Mouse (Mus musculus): ENCODE data around the gene Cdyl. TPM values are rescaled to one million over a fixed set of nuclear protein-coding genes. Genes with fewer than 3 reads are reported as not detected.

Cdyl gene
- polyA plus RNA-seq, 1 experiment = 5.5 TPM

DNA sequence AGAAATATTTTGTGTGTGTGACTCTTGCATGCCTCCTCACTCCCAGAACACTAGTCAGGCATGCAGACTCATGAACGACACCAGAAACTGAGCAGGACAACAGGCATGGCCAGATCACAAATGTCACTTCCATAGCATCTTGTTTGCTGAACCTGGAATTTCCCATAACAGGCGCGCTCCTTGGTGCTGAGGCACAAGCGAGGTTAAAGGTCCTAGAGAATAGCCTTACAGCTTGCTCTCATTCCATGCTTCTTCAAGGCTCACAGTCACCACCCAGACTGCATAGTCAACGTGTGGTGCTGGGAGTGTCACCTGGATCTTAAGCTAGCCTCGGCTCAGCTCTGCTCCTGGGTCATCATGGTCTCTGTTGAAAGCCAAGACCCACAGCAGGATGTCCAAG lies 19.1 kb downstream of the Cdyl start:
- 88% methylated on average over 6 of the region's 6 CpGs for WGBS
- Histone ChIP-seq H3K4me3 (replicated peaks; ENCODE audit: extremely low read depth, low read depth, low read length) (no peak overlapping the region), H3K4me1 (ENCODE audit: control insufficient read depth, insufficient read depth, low read length) (no peaks in the 10 kb centered on the region)
- TF ChIP-seq POLR2A (IDR thresholded peaks at IDR 0.05; ENCODE audit: borderline replicate concordance, extremely low read depth, low read depth, low read length) (no peak), CTCF (IDR thresholded peaks at IDR 0.05; ENCODE audit: insufficient read depth, low read length) (no peak)
- no peak for DNase-seq

DNA sequence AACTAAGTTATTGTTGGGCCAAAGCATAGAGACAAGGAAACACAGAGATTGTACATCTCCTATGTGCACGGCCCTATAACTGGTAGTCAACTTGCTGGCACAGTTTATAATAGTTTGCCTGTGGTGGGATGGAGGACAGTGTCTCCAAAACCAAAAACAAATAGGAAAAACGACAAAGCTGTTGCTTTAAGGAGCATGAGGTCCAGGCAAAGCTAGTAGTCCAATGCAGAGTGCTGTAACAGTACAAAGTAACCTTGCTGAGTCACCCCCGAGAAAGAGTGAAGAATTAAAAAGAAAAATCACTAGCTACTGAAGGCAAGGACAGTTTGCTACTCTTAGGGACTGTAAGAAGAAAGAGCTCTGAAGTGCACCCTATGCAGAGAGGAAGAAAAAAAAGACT lies 21.7 kb downstream of the Cdyl start:
- no peak for TF ChIP-seq POLR2A (IDR thresholded peaks at IDR 0.05; ENCODE audit: borderline replicate concordance, extremely low read depth, low read depth, low read length)
- TF ChIP-seq CTCF (IDR thresholded peaks at IDR 0.05; ENCODE audit: insufficient read depth, low read length) = no peak
- DNase-seq = no peak
- 80% methylated on average over 3 of the region's 3 CpGs for WGBS

DNA sequence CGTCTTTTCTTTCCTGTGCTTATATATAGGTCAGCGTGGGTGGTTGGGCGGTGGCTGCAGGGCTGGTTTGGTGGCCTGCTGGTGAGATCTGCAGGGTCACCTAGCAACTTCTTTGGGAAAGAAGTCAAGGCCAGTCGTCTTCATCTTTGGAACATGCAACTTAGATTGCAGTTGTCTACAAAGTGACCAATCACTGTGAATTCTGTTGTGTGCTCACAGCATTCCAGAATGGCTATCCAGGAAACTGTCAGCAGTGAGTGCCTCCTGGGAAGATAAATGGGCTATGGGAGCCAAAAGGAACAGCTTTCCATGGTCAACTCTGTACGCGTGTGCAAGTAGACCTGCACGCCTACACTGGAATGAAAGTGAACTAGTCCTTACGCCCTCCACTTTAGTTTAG lies 26.6 kb downstream of the Cdyl start:
- 43% methylated on average over 8 of the region's 8 CpGs for WGBS
- TF ChIP-seq CTCF (IDR thresholded peaks at IDR 0.05; ENCODE audit: insufficient read depth, low read length) (no peak), POLR2A (IDR thresholded peaks at IDR 0.05; ENCODE audit: borderline replicate concordance, extremely low read depth, low read depth, low read length) (no peak)
- no peaks in the 10 kb centered on the region for H3K4me1 ChIP-seq (ENCODE audit: control insufficient read depth, insufficient read depth, low read length)
- H3K4me3 ChIP-seq (replicated peaks; ENCODE audit: extremely low read depth, low read depth, low read length) = no peak overlapping the region
- DNase-seq = no peak

More for the DNA sequence above, 21.7 kb downstream of the Cdyl start:
- Histone ChIP-seq H3K4me3 (replicated peaks; ENCODE audit: extremely low read depth, low read depth, low read length) (no peak overlapping the region), H3K4me1 (ENCODE audit: control insufficient read depth, insufficient read depth, low read length) (no peaks in the 10 kb centered on the region)

DNA sequence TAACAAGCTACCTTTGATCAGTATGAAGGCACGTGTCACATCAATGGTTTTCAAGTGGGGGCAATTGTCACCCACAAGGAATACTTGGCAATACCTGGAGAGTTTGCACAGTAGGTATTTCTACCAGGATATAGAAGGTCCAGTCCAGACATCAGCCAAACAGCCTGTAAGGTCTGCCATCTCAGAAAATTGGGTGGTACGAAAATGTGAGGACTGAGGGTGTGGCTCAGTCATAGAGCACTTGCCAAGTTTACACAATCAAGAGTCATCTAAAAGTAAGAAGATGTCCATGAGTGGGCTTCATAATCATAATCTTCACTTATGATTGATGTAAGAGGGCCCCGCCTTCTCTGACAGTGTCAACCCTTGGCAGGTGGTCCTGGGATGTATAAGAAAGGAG lies 29.9 kb downstream of the Cdyl start:
- no peak for DNase-seq
- WGBS = 72% methylated on average over 3 of the region's 3 CpGs
- TF ChIP-seq POLR2A (IDR thresholded peaks at IDR 0.05; ENCODE audit: borderline replicate concordance, extremely low read depth, low read depth, low read length) = no peak
- TF ChIP-seq CTCF (IDR thresholded peaks at IDR 0.05; ENCODE audit: insufficient read depth, low read length) = no peak
- no peak overlapping the region for H3K4me3 ChIP-seq (replicated peaks; ENCODE audit: extremely low read depth, low read depth, low read length)
- H3K4me1 ChIP-seq (ENCODE audit: control insufficient read depth, insufficient read depth, low read length) = no peaks in the 10 kb centered on the region

DNA sequence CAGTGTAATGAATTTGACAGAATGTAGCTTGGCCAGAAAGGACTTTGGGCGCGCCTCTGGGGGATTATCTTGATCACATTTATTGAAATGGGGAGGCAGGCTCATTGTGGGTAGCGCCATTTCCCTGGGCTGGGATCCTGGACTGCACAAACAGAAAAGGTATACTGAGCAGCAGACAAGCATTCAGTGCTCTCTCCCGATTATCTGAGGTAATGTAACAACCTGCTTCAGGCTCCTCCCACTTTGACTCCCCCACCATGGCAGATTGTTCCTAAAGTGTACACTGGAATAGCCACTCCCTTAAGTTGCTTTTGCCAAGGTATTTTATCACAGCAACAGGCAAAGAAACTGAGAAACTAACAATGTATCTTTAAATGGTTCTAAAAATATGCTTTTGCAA lies 58.0 kb downstream of the Cdyl start:
- no peak overlapping the region for H3K4me3 ChIP-seq (replicated peaks; ENCODE audit: extremely low read depth, low read depth, low read length)
- DNase-seq = no peak
- H3K4me1 ChIP-seq (ENCODE audit: control insufficient read depth, insufficient read depth, low read length) = no peaks in the 10 kb centered on the region
- TF ChIP-seq CTCF (IDR thresholded peaks at IDR 0.05; ENCODE audit: insufficient read depth, low read length) (no peak), POLR2A (IDR thresholded peaks at IDR 0.05; ENCODE audit: borderline replicate concordance, extremely low read depth, low read depth, low read length) (no peak)
- 89% methylated on average over 4 of the region's 4 CpGs for WGBS

DNA sequence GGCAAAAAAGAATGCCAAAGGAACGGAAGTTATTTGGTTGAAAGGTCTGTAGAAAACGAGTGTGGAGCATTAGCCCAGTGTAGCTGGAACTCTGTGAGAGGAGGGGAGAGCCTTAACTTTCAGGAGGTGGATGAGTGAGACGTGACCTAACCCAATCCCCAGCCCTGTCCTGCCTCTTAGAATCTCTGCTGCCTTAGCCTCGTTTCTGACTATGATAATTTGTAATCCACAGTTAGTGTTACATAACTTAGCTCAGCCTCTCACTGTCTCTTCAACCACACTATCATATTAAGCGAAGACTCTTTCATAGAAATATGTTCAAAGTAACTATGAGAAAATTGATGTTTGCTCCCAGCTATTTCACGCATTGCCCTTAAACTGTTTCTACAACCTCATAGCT lies 59.9 kb downstream of the Cdyl start:
- DNase-seq = no peak
- Histone ChIP-seq H3K4me3 (replicated peaks; ENCODE audit: extremely low read depth, low read depth, low read length) (no peak overlapping the region), H3K4me1 (ENCODE audit: control insufficient read depth, insufficient read depth, low read length) (no peaks in the 10 kb centered on the region)
- WGBS = 63% methylated on average over 6 of the region's 6 CpGs
- no peak for TF ChIP-seq POLR2A (IDR thresholded peaks at IDR 0.05; ENCODE audit: borderline replicate concordance, extremely low read depth, low read depth, low read length)

DNA sequence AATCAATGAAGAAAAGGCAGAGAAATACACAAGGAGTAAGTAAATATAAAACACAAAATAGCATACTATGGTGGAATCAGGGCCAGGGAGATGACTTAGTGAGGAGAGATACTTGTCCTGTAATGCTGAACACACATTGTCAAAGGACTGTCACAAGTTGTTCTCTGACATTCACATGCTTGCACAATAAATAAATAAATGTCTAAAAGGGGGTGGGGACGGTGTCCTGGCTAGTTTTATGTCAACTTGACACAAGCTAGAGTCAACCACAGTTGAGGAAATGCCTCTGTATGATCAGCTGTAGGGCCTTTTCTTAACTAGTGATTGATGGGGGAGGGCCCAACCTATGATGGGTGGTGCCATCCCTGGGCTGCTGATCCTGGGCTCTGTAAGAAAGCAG lies 63.4 kb downstream of the Cdyl start:
- DNase-seq = no peak
- no peak overlapping the region for H3K4me3 ChIP-seq (replicated peaks; ENCODE audit: extremely low read depth, low read depth, low read length)
- TF ChIP-seq CTCF (IDR thresholded peaks at IDR 0.05; ENCODE audit: insufficient read depth, low read length) (no peak), POLR2A (IDR thresholded peaks at IDR 0.05; ENCODE audit: borderline replicate concordance, extremely low read depth, low read depth, low read length) (no peak)
- WGBS = 51% methylated on average over 1 of the region's 1 CpGs
- no peaks in the 10 kb centered on the region for H3K4me1 ChIP-seq (ENCODE audit: control insufficient read depth, insufficient read depth, low read length)

DNA sequence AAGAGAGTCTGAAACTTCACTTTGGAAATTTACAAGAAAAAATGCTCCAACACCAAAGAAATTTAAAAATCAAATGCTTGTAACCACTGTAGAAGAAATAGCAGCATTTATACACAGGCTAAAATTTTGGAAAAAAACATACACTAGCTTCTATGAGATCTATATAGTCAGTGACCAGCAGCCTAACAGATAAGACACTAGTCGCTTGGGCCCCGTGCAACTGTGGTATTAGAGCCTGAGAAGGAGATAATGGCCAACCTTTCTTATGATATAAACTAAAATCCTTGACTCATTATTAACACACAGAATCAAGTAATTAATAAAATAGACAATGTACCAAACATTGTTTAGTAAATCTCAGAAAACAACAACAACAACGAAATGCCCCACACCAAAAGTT lies 66.4 kb downstream of the Cdyl start:
- WGBS = 94% methylated on average over 3 of the region's 3 CpGs
- TF ChIP-seq CTCF (IDR thresholded peaks at IDR 0.05; ENCODE audit: insufficient read depth, low read length) (no peak), POLR2A (IDR thresholded peaks at IDR 0.05; ENCODE audit: borderline replicate concordance, extremely low read depth, low read depth, low read length) (no peak)
- no peak for DNase-seq

DNA sequence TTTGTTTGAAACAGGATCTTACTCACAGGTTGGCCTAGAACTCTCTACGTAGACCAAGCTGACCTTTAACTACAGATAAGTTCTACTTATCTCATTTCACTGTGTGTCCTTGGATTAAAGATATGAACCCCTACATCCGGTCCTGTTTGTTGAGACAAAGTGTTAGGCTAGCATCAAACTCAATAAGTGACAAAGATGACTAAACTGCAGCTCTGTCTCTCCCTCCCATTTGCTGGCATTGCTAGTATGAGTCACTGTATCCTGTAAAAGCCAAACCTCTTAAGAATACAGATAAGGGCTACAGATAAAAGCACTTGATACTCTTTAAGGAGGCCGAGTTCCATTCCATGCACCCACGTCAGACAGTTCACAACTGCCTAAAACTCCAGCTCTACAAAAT lies 72.5 kb downstream of the Cdyl start:
- 66% methylated on average over 4 of the region's 4 CpGs for WGBS
- TF ChIP-seq POLR2A (IDR thresholded peaks at IDR 0.05; ENCODE audit: borderline replicate concordance, extremely low read depth, low read depth, low read length) (no peak), CTCF (IDR thresholded peaks at IDR 0.05; ENCODE audit: insufficient read depth, low read length) (no peak)
- no peaks in the 10 kb centered on the region for H3K4me1 ChIP-seq (ENCODE audit: control insufficient read depth, insufficient read depth, low read length)
- DNase-seq = no peak
- no peak overlapping the region for H3K4me3 ChIP-seq (replicated peaks; ENCODE audit: extremely low read depth, low read depth, low read length)

More for the DNA sequence above, 66.4 kb downstream of the Cdyl start:
- H3K4me1 ChIP-seq (ENCODE audit: control insufficient read depth, insufficient read depth, low read length) = no peaks in the 10 kb centered on the region
- no peak overlapping the region for H3K4me3 ChIP-seq (replicated peaks; ENCODE audit: extremely low read depth, low read depth, low read length)

DNA sequence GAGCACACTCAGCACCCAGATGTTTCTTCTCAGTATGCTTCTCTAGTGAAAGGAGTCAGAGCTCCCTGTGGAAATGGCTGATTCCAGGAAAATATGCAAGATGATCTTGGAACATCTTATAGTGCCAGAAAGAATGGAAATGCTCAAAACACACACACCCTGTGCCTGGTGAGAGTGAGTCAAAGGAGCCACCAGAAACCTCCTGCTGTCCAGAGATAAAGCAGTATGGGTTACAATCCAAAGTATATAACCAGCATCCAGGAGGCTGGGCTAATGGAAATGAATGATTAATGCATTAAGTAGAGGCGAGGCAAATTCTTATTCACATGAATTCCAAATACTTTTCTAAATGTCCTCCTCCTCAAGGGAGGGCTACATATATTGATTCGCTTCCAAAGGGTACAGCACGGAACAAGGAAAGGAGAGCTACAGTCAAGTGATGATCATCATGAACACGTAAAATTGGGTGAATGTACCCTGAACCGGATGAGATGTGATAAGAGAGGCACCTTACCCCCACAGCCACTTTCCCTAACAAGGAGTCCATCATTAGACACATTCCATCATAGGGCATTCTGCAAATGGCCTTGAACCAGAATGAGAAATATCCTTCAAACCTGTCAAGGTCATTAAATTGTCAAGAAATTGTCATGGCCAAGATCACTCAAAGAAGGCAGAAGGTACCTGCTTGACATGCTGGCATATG lies 73.4 kb downstream of the Cdyl start:
- TF ChIP-seq CTCF (IDR thresholded peaks at IDR 0.05; ENCODE audit: insufficient read depth, low read length) (no peak), POLR2A (IDR thresholded peaks at IDR 0.05; ENCODE audit: borderline replicate concordance, extremely low read depth, low read depth, low read length) (no peak)
- no peak for DNase-seq
- WGBS = 85% methylated on average over 5 of the region's 5 CpGs
- H3K4me3 ChIP-seq (replicated peaks; ENCODE audit: extremely low read depth, low read depth, low read length) = no peak overlapping the region
- H3K4me1 ChIP-seq (ENCODE audit: control insufficient read depth, insufficient read depth, low read length) = no peaks in the 10 kb centered on the region

Measured in lung, adult 2 months (tissue).